Mouse (Mus musculus) hindbrain, embryonic 11.5 days (tissue): Measurements from ENCODE around the gene Olfr1371. TPM values are rescaled to one million over a fixed set of nuclear protein-coding genes. Genes with fewer than 3 reads are reported as not detected.

Experiments
- ATAC-seq: fragments of 200-750 bp; cut with Nextera tagmentation; 2 replicates; pipeline ENCODE4 v1.8.0; 2017; ENCODE audit warnings: mild to moderate bottlenecking, moderate TSS enrichment, moderate library complexity; ENCODE audit not compliant: low FRiP score
- DNase-seq: peaks from one replicate; pipeline ENCODE4 v3.0.0-alpha.2; 2015; ENCODE audit warnings: low spot score
- H3K27ac ChIP-seq: fragments of 300-500 bp; sonication (generic); 2 replicates; pipeline ENCODE4 v1.5.1; 2014; ENCODE audit warnings: mild to moderate bottlenecking, low read depth, low read length
- H3K27me3 ChIP-seq: fragments of 300-500 bp; sonication (generic); 2 replicates; pipeline ENCODE4 v1.6.1; 2014; ENCODE audit warnings: mild to moderate bottlenecking, low read length, moderate library complexity, mixed read lengths; ENCODE audit not compliant: control insufficient read depth, insufficient read depth
- H3K36me3 ChIP-seq: fragments of 300-500 bp; sonication (generic); 2 replicates; pipeline ENCODE4 v1.6.1; 2014; ENCODE audit warnings: mild to moderate bottlenecking, low read length, moderate library complexity, mixed read lengths; ENCODE audit not compliant: control insufficient read depth, insufficient read depth
- H3K4me1 ChIP-seq: fragments of 300-500 bp; sonication (generic); replicated peaks from 2 replicates; pipeline ENCODE4 v1.6.1; 2014; ENCODE audit warnings: low read length, mixed read lengths; ENCODE audit not compliant: control insufficient read depth, insufficient read depth
- H3K4me2 ChIP-seq: fragments of 300-500 bp; sonication (generic); replicated peaks from 2 replicates; pipeline ENCODE4 v1.6.1; 2014; ENCODE audit warnings: mild to moderate bottlenecking, low read depth, low read length
- H3K4me3 ChIP-seq: fragments of 300-500 bp; sonication (generic); 2 replicates; pipeline ENCODE4 v1.5.1; 2014; ENCODE audit warnings: low read depth, low read length
- H3K9ac ChIP-seq: fragments of 300-500 bp; sonication (generic); 2 replicates; pipeline ENCODE4 v1.6.1; 2014; ENCODE audit warnings: low read depth, low read length
- H3K9me3 ChIP-seq: fragments of 300-500 bp; sonication (generic); 2 replicates; pipeline ENCODE4 v1.6.1; 2016; ENCODE audit warnings: low read length; ENCODE audit not compliant: control insufficient read depth
- WGBS: fragments of 180-500 bp; shearing (Covaris S2); extraction: QIAGEN DNeasy Blood & Tissue Kit; methylation state at CpG from one replicate; pipeline ENCODE4 v1.1.7; 2014; 5-methylcytosine and 5-hydroxymethylcytosine counted together
- polyA plus RNA-seq: library from polyadenylated mRNA; unstranded; fragments of >200 nt; fragmentation: Nextera tagmentation; extraction: Ambion mirVana; gene quantifications from 2 replicates; pipeline ENCODE4 v1.2.1, GENCODE M21; 2014

Olfr1371 gene
- not detected in 2 replicates for polyA plus RNA-seq

DNA sequence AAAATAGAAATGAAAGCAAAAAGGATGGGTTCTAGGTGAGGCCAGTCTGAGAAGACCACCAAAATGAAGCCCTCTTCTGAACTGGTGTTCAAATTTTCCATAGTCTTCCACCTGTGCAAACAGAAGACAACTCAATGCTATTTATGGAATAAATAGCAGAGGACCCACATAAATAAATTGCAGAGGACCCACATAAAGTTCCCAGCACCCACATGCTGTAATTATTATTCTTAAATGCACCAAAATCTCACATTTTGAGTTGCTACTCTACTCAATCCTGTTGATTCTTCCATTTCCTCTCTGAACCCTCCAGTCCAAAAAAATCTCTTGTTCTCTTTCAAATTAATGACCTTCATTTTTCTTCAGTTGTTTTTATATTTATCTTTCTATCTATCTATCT, at the start of gene Olfr1371:
Gene Olfr1371 (minus strand): TSS at position 101 of the 400 bp plus-strand sequence.
- Histone ChIP-seq H3K4me1 (no peaks in the 10 kb centered on the region), H3K9me3 (no peaks in the 10 kb centered on the region), H3K4me3 (no peak within 1 kb of the TSS), H3K36me3 (no peaks in the 10 kb centered on the region), H3K4me2 (no peak within 1 kb of the TSS), H3K9ac (no peak within 1 kb of the TSS), H3K27ac (no peak within 1 kb of the TSS), H3K27me3 (no peaks in the 10 kb centered on the region)
- DNase-seq = no peak
- no peak for ATAC-seq

GRCm38 (mm10) chr11:52262338-52262737, 48.6 kb upstream of the Olfr1371 start:
- H3K27me3 ChIP-seq = no peaks in the 10 kb centered on the region
- no peak overlapping the region for H3K9ac ChIP-seq
- H3K4me2 ChIP-seq = no peak overlapping the region
- H3K27ac ChIP-seq = no peak overlapping the region
- no peaks in the 10 kb centered on the region for H3K36me3 ChIP-seq
- H3K9me3 ChIP-seq = no peaks in the 10 kb centered on the region
- no peak for ATAC-seq
- no peak for DNase-seq
- no peaks in the 10 kb centered on the region for H3K4me1 ChIP-seq
- 95% methylated on average over 11 of the region's 11 CpGs for WGBS
- H3K4me3 ChIP-seq = no peak overlapping the region

GRCm38 (mm10) chr11:52261937-52262336, 48.1 kb upstream of the Olfr1371 start:
- Histone ChIP-seq H3K27me3 (no peaks in the 10 kb centered on the region), H3K9ac (no peak overlapping the region), H3K4me2 (no peak overlapping the region), H3K4me3 (no peak overlapping the region), H3K27ac (no peak overlapping the region), H3K36me3 (no peaks in the 10 kb centered on the region), H3K4me1 (no peaks in the 10 kb centered on the region), H3K9me3 (no peaks in the 10 kb centered on the region)
- WGBS = 67% methylated on average over 5 of the region's 5 CpGs
- DNase-seq (peak; percentile 37), ATAC-seq (no peak)

DNA sequence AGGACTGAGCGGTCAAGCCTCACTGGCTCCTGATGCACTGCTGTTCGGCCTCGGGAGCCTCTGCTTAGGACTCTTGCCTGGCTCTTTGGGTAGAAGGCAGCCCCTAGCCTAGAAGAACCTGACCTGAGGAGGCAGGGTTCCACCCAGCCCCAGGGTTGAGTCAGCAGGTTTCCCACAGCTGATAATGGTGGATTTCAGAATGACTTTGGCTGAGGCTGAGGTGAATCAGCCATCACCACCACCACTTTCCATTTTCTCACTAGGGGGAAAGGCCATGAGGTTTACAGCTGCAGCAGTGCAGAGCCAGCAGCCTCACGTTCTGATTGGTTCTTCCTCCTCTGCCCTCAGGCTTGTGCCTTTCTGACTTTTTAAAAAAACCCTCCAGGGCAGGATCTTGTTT, 47.1 kb upstream of the Olfr1371 start:
- no peak overlapping the region for H3K9ac ChIP-seq
- no peaks in the 10 kb centered on the region for H3K36me3 ChIP-seq
- ATAC-seq (no peak), DNase-seq (no peak)
- H3K9me3 ChIP-seq = no peaks in the 10 kb centered on the region
- H3K4me3 ChIP-seq = no peak overlapping the region
- H3K4me2 ChIP-seq = no peak overlapping the region
- H3K27ac ChIP-seq = no peak overlapping the region
- H3K27me3 ChIP-seq = no peaks in the 10 kb centered on the region
- H3K4me1 ChIP-seq = no peaks in the 10 kb centered on the region
- 74% methylated on average over 4 of the region's 4 CpGs for WGBS

- H3K4me3 ChIP-seq = no peak overlapping the region
- DNase-seq (no peak), ATAC-seq (no peak)
- no peaks in the 10 kb centered on the region for H3K4me1 ChIP-seq
- no peaks in the 10 kb centered on the region for H3K36me3 ChIP-seq
- 87% methylated on average over 5 of the region's 5 CpGs for WGBS
- H3K4me2 ChIP-seq = no peak overlapping the region
- H3K27me3 ChIP-seq = no peaks in the 10 kb centered on the region
- no peaks in the 10 kb centered on the region for H3K9me3 ChIP-seq
- no peak overlapping the region for H3K9ac ChIP-seq
- H3K27ac ChIP-seq = no peak overlapping the region
Measured at GRCm38 (mm10) chr11:52258711-52259110, 44.9 kb upstream of the Olfr1371 start.

DNA sequence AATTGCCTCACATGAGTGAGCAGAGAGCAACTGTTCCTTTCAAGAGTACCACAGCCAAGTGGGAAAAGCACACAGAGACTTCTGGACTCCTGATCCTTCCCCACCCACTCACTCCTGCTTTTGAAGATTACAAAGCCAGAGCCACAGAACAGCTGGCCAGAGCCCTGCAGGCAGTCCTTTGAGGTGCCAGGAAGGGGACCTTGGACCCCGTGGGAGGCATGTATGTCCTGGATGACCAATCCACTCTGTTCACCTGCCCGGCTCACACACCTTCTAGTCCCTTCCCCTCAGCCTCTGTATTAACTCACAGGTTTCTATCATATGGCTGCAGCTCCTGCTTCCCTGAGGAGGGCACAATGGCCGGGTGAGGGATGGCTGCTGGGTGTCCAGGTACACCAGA, 43.6 kb upstream of the Olfr1371 start:
- H3K9ac ChIP-seq = no peak overlapping the region
- no peak overlapping the region for H3K4me3 ChIP-seq
- no peaks in the 10 kb centered on the region for H3K4me1 ChIP-seq
- WGBS = 87% methylated on average over 3 of the region's 3 CpGs
- H3K27me3 ChIP-seq = no peaks in the 10 kb centered on the region
- no peak for ATAC-seq
- no peaks in the 10 kb centered on the region for H3K9me3 ChIP-seq
- no peak overlapping the region for H3K4me2 ChIP-seq
- H3K27ac ChIP-seq = no peak overlapping the region
- H3K36me3 ChIP-seq = no peaks in the 10 kb centered on the region
- no peak for DNase-seq

DNA sequence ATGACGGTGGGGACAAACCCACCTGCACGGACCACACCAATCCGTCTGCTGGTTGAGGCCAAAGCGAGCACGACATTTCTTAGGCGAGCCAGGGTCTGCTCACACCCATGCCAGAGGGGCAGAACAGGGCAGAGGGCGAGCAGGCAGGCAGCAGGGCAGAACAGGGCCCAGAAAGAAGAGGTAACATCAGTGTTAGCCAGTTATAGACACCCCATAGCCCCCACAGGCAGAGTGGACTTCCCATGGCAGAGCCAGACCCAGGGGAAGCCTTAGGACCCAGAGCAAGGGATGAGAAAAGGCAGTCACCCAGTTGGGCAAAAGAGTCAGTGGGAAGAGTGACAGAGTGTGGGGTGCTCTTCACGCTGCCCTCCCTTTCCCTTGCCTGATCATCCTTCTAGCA, 41.3 kb upstream of the Olfr1371 start:
- no peak for DNase-seq
- 88% methylated on average over 8 of the region's 8 CpGs for WGBS
- no peaks in the 10 kb centered on the region for H3K36me3 ChIP-seq

GRCm38 (mm10) chr11:52253674-52254375, 40.0 kb upstream of the Olfr1371 start:
- no peaks in the 10 kb centered on the region for H3K27me3 ChIP-seq
- no peaks in the 10 kb centered on the region for H3K9me3 ChIP-seq
- H3K9ac ChIP-seq = no peak overlapping the region
- WGBS = 68% methylated on average over 11 of the region's 11 CpGs
- H3K4me1 ChIP-seq = no peaks in the 10 kb centered on the region
- ATAC-seq (0 out of 2 replicates have a peak, but pooled peaks have one; percentile 47), DNase-seq (peak; percentile 74)
- no peak overlapping the region for H3K4me3 ChIP-seq
- no peaks in the 10 kb centered on the region for H3K36me3 ChIP-seq
- H3K27ac ChIP-seq = no peak overlapping the region
- no peak overlapping the region for H3K4me2 ChIP-seq

More for the DNA sequence above, 41.3 kb upstream of the Olfr1371 start:
- Histone ChIP-seq H3K4me1 (no peaks in the 10 kb centered on the region), H3K9me3 (no peaks in the 10 kb centered on the region), H3K27me3 (no peaks in the 10 kb centered on the region), H3K9ac (no peak overlapping the region), H3K4me3 (no peak overlapping the region), H3K27ac (no peak overlapping the region), H3K4me2 (no peak overlapping the region)
- no peak for ATAC-seq

DNA sequence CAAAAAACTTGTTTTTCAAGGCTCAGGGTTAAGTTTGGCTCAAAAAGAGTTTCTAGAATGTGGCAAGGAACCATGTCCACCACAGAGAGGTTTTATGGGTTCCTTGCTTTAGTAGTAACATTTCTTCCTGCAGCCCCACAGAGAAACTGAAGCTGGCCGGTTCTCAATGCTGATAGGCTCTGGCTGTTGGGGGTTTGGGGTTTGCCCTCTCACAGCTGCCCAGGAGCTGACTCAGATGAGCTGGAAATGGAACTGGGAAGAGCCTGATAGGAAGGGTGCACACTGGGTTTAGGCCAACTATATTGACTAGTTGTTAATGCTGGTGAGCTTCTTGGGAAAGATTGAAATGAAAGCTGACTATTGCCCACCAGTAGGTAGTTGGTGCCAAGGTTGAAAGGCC, 38.9 kb upstream of the Olfr1371 start:
- Histone ChIP-seq H3K27ac (no peak overlapping the region), H3K27me3 (no peaks in the 10 kb centered on the region), H3K36me3 (no peaks in the 10 kb centered on the region; the same call in 1 of the 2 replicates), H3K9me3 (no peaks in the 10 kb centered on the region), H3K4me1 (no peaks in the 10 kb centered on the region), H3K4me3 (no peak overlapping the region), H3K9ac (no peak overlapping the region), H3K4me2 (no peak overlapping the region)
- no peak for ATAC-seq
- 76% methylated on average over 1 of the region's 1 CpGs for WGBS
- no peak for DNase-seq
